Mouse (Mus musculus): ENCODE measurements around the gene Pak7.
A peak's percentile ranks its signal among the peaks of the same experiment; 100 is the strongest.

Pak7 gene

GRCm38 (mm10) chr2:136149530-136149929, 238.2 kb downstream of the Pak7 start:
- DNase-seq: no peak

DNA sequence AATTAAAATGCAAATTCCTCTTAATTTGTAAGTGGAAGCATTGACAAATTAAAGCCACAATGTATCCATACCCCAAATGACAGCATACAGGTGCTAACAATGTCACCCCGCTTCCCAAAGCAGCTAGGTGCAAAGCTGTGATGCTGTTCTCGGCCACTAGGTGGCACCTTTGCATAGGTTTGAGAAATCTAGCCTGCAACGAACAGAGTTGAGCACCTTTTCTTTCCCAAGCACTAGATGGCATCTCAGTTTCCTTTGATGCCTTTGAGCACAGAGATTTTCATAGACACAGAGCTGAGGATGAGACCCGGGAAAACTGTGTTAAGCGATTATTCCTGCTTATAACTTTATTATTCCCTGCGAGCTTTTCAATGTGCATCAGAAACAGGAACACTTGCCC, 238.8 kb downstream of the Pak7 start:
- peak; percentile 77 for DNase-seq

- no peak for DNase-seq
Measured at GRCm38 (mm10) chr2:136140807-136141206, 247.0 kb downstream of the Pak7 start.

DNA sequence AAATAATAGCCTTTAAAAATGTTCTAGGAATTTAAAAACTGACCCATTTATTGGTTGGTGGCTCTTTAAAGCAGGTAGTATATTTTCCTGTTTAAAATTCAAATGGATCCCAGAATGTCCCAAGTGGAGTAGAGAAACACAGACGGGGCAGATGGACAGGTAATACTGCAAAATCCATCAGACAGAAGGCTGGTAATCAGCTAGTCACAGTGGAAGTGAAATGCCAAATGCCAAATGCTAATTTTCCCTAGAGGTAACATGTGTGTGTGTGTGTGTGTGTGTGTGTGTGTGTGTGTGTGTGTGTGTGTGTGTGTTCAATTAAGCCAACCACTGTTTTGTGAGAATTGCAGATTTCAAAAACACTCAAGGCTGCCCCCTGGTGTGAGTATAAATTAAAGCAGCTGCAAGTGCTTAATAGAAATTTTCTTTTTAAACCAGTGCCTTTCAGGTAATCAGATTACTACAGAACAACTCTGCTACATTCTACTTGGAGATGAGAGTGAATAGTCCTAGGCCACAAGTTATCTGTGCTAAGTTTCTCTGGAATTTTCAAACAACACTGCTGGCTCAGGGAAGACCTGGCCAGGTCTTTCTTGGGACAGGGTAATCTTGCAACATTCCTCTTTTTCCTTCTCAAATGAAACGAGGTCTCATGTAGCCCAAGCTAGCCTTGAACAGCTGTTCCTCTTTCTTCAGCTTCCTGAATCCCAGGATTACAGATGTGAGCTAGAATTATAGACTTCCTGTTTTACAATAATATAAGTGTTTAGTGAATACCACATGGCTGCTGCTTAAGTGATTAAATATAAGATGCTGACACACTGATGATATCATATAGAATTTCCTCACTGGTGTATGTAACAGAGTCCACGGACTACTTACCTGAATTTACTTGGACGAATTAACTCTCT, 248.4 kb downstream of the Pak7 start:
- peak; percentile 23 for DNase-seq

DNA sequence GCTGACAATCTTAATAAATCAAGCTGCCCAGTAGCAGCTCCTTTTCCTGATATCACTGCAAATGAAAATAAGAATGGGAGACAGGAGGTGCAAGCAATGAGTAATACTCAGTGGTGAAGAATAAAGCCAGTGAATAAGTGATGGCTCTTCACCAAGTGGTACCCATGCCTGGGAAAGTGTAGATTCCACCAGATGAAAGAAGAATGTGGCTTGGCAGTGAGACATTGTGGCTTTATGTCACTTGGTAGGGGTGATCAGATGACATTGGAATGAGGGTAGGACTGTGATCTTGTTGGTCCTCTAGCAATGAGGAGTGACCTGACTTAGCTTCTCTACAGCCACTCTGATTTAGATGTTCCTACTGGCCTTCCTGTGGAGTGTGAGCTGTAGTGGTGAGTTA, 249.3 kb downstream of the Pak7 start:
- DNase-seq: no peak

GRCm38 (mm10) chr2:136121867-136122266, 265.9 kb downstream of the Pak7 start:
- no peak for DNase-seq

DNA sequence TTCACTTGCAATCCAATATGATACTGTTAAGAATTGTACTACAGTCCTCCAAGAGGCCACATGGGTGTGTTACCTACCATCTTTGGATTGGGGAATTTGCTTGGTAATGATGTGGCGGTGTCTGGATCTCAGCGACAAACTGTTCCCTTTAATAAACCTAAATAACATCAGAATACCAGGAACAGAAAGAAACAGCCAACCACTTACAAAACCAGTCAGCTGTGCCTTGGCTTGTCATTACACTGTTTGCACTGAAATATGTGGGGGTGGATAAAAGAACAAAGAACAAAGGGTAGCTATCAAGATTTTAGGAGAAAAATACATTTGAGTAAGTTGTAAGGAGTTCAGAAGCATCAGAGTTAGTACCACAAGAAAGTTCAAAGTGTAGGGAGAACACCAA, 269.8 kb downstream of the Pak7 start:
- no peak for DNase-seq

DNA sequence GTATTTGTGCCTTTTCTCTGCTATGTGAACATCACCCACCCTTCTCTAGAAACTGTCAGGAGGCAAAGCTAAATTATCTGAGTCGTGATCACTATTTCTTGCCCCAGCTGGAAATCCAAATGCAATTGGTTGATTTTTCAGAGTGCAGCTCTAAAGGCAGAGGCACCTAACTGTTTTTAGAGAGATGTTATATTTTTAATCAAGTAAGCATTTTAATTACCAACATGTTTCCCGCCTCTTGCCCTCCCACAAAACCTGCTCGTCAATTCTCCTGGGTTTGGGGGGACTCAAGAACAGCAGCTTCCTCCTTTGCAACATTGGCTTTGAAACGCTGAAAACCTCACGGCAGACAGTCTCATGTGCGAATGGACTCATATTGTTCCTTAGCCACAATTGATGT, 274.4 kb downstream of the Pak7 start:
- no peak for DNase-seq

DNA sequence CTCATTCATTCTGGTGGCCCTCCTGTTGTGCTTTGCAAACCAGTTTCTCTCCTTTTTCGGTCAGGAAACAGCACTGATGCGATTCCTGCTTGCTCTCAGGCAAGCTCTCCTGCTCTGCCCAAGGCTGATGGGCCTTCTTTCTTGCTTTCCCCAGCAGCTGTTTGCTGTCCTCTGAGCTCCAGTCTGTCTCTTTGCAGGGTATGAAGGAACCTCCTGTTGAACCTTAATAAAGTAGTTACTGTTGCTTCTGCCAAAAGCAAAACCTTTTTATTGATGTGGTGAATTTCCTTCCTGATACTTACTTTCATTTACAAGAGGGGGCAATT, 278.8 kb downstream of the Pak7 start:
- no peak for DNase-seq

DNA sequence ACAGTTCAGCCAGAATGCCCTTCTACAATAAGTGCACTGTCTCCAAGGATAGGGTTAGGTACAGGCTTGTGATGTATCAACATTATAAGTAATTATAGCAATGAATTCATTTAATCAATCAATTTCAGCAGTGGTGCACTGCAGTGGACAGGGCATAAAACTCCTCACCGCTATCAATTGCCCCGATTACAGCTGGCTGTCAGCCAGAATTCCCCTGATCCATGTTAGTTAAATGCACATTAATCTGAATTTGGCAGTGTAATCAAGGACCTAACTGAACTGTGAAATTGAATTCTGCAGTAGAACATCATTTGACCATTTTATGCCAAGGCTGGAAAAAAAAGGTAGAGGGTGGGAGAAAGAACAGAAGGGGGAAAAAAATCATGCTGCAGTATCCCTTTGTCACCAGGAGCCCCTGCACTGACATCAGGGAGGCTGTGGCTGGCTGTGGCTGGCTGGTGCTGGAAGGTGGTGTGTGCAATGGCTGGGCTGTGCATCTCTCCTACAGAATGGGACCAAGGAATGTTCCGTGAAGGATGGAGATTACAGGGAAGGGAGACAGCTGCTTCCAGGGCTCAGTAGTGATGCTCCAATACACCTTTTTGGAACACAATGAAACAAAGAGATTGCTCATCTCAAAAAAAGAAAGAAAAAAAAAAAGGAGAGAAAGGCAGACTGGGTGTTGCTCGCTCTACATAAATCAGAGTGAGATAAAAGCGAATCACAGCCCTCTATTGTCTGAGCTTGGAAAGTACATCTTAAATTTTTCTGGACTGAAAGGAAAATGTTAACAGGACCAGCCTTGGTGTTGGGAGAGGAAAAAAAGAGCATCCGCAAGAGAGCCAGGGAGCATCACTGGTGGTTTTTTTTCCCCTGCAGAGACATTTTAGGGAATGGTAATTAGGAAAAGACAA, 279.4 kb downstream of the Pak7 start:
- DNase-seq: no peak

DNA sequence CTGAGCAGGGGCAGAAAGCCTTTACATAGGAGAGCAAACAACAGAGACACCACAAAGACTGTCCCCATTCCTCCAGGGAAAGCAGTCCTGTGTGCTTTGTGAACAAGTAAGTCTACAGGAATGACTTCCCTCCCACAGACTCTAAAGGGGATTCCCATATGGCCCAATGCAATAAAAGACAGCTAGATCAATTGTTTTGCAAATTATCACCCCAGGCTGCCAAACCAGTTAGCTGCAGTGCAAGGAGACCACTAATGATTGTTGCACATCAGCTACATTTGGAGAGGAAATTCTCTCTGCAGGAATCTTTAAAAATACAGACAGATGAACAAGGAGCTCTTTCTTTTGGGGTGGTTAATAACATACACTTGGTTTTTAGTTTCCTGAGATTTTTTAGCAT, 280.2 kb downstream of the Pak7 start:
- no peak for DNase-seq

DNA sequence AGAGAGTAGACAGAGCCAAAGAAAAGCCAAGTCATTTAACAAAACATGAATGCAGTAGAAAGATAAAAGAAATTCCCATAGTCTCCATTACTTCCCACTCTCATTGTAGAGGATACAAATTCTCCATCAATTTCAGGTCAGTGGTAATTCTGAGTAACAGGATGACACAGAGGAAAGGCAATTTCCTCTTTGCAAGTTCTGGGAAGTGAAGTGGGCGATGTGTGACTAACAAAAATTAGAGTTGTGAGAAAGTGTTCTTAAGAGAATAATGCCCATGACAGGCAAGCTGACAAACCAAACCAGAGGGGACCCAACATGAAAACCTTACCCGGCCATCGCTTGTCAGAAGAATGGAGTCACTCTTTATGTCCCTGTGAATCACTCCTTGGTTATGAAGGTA, 290.6 kb downstream of the Pak7 start:
- DNase-seq: no peak

- no peak for DNase-seq
Measured at GRCm38 (mm10) chr2:136095978-136096377, 291.8 kb downstream of the Pak7 start.

DNA sequence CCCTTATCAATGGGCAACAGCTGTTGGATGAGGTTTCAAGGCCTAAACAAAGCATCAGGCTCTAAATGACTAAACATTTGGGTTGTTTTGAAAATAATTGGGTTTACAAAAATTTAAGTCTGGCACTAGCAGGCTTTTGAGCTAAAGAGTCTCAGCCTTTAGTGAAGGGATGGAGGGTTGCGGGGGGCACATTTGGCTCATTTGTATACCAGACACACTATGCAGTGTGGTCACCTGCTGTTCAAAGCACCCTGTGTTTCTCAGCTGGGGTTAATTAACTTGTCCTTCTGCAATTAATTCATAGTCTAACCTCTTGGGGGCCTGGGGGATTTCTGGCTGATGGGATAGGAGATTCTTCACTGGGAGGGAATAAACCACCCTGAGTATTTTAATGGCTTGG, 323.4 kb downstream of the Pak7 start:
- no peak for DNase-seq

- DNase-seq: no peak
Measured at GRCm38 (mm10) chr2:136059029-136059669, 328.6 kb downstream of the Pak7 start.

DNA sequence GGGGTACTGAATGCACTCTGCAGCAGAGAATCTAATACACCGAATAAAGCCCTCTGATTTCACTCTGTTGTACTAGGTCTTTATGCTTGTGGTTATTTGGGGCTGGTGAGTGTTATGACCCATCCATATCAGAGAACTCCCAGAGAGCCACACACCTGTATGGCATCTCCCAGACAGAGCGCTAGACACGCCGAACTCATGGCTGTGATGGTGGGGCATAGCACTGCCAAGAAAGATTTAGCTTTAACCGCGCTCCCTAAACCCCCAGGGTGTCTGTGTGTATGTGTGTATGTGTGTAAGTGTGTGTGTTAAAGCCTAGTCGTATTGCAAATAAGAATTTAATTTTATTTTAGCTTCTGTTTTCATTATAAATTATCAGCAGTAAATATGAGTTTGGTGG, 329.4 kb downstream of the Pak7 start:
- DNase-seq: no peak

GRCm38 (mm10) chr2:136057861-136058331, 329.9 kb downstream of the Pak7 start:
- DNase-seq: no peak

- no peak for DNase-seq
Measured at GRCm38 (mm10) chr2:136051688-136052289, 336.0 kb downstream of the Pak7 start, which contains the start of gene Lamp5. Gene Lamp5 (plus strand): TSS chr2:136052239.

DNA sequence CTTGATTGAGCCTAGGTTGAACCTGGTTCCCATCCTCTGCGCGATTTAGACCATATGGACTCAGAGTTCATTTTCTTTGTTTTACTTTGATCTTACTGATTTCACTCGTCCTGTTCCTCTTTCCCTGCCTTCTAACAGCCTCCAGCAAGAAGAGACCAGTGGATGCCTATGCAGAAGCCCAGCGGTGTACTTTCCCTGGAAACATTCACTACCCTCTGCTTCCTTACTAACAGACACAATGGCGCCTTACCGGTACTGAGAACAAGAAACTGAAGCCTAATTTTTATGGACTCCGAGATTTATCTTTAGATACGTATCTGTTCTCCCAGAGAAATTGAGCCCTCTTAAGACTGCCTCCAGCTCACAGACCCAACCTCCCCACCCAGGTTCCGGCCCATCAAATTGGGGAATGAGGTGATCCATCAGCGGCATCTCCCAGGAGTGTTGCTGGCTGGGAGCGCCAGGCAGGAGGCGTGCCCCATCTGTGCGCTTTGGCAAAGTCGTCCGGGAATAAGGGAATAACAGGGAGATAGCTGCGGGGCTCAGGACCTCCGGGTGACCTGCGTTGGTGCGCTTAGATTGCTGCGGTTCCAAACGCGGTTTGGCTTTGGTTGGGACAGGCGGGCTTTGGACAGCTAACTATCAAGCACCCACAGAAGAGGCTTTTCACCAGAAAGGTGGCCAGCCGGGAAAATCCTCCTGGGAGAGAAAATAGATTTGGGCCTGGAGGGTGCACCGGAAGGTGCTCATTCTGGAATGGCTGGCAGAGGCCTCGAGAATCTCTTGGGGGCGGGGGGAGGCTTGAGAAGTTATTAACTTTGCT, 336.8 kb downstream of the Pak7 start:
- DNase-seq: peak; percentile 39

- peak; percentile 32 for DNase-seq
Measured at GRCm38 (mm10) chr2:136048464-136048863, 339.3 kb downstream of the Pak7 start.

Measured in cerebellum, adult 11-12 months (tissue).